Mouse (Mus musculus) stomach, postnatal 0 days (tissue): Measurements from ENCODE around the gene Pum1.

Experiments
- CTCF ChIP-seq: IDR thresholded peaks from 2 replicates; pipeline ENCODE4 v1.5.1; 2016; ENCODE audit warnings: antibody characterized with exemption, low read depth, mild to moderate bottlenecking, moderate library complexity
- EP300 ChIP-seq: optimal IDR thresholded peaks from 2 replicates; pipeline ENCODE3; 2016; ENCODE audit warnings: antibody characterized with exemption

DNA sequence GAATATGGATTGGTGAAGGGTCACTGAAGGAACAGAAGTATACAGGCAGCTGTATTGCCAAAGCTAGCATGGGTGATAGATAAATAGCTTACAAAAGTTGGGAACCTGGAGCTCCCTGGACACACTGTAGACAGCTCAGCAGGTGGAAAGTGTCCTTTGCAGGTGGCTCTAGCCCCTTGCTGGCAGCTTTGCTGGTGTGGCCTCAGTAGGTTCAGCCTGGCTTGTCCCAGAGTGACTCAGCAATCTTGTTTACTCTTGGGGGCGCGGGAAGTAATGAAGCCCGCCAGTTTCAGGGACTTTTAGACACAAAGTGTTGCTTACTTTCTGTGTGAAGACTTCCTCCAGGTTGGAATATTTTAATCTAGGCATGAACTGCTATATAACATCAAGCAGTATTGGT lies 31.9 kb downstream of the Pum1 start:
- no peak for TF ChIP-seq EP300
- TF ChIP-seq CTCF, result no peak
